8 mouse cellular contexts compared by ENCODE assay signal in genomic region chr15:81856030-81856790, GRCm38 (mm10). TPM values are rescaled to one million over a fixed set of nuclear protein-coding genes. Genes with fewer than 3 reads are reported as not detected.
DNase-seq lines count a peak whose midpoint lies in the region; ATAC-seq and TF ChIP-seq lines count a peak whose summit lies in the region.

No protein-coding gene starts in this region.

- no peaks in the 10 kb centered on the region for H3K27me3 ChIP-seq in forebrain, embryonic 11.5 days (ENCODE audit: control insufficient read depth, insufficient read depth, low read length)
- no peaks in the 10 kb centered on the region for H3K27me3 ChIP-seq in heart, embryonic 16.5 days (ENCODE audit: control insufficient read depth, insufficient read depth, low read length)
- no peaks in the 10 kb centered on the region for H3K27me3 ChIP-seq in liver, postnatal 0 days (ENCODE audit: insufficient read depth, low read length)
- H3K27me3 ChIP-seq in neural tube, embryonic 14.5 days (ENCODE audit: control insufficient read depth, insufficient read depth, low read length) = no peaks in the 10 kb centered on the region
- H3K27me3 ChIP-seq in testis, adult 2 months (ENCODE audit: control insufficient read depth, insufficient read depth, low read length) = no peaks in the 10 kb centered on the region

- TF ChIP-seq EP300 in liver, postnatal 0 days (IDR thresholded peaks at IDR 0.05; ENCODE audit: low read depth) = peak; percentile 37; the same call in 1 of the 2 replicates

- H3K4me1 ChIP-seq in forebrain, embryonic 11.5 days (replicated peaks; ENCODE audit: control insufficient read depth, insufficient read depth, low read length) = peaks cover 5% of the 10 kb centered on the region; the same call in 1 of the 2 replicates
- H3K4me1 ChIP-seq in heart, embryonic 16.5 days (ENCODE audit: control insufficient read depth, insufficient read depth, low read length) = peaks cover 14% of the 10 kb centered on the region
- H3K4me1 ChIP-seq in liver, postnatal 0 days (ENCODE audit: insufficient read depth) = peaks cover 22% of the 10 kb centered on the region
- peaks cover 11% of the 10 kb centered on the region; the same call in 1 of the 2 replicates for H3K4me1 ChIP-seq in neural tube, embryonic 14.5 days (ENCODE audit: control insufficient read depth, insufficient read depth, low read length)
- H3K4me1 ChIP-seq in testis, adult 2 months (ENCODE audit: control insufficient read depth, insufficient read depth, low read length) = peaks cover 29% of the 10 kb centered on the region

- no peaks in the 10 kb centered on the region for H3K36me3 ChIP-seq in forebrain, embryonic 11.5 days (ENCODE audit: control insufficient read depth, insufficient read depth, low read length)
- H3K36me3 ChIP-seq in heart, embryonic 16.5 days (ENCODE audit: control insufficient read depth, insufficient read depth) = peaks cover 9% of the 10 kb centered on the region
- peaks cover 12% of the 10 kb centered on the region for H3K36me3 ChIP-seq in liver, postnatal 0 days (replicated peaks; ENCODE audit: insufficient read depth, low read length)
- peaks cover 6% of the 10 kb centered on the region for H3K36me3 ChIP-seq in neural tube, embryonic 14.5 days (ENCODE audit: control insufficient read depth, insufficient read depth, low read length)
- H3K36me3 ChIP-seq in testis, adult 2 months (ENCODE audit: control insufficient read depth, insufficient read depth, low read length) = no peaks in the 10 kb centered on the region

- H3K9me3 ChIP-seq in forebrain, embryonic 11.5 days (ENCODE audit: control insufficient read depth, low read length) = no peaks in the 10 kb centered on the region
- no peaks in the 10 kb centered on the region for H3K9me3 ChIP-seq in heart, embryonic 16.5 days (replicated peaks; ENCODE audit: control insufficient read depth, low read length)
- no peaks in the 10 kb centered on the region for H3K9me3 ChIP-seq in liver, postnatal 0 days (ENCODE audit: low read length)
- no peaks in the 10 kb centered on the region for H3K9me3 ChIP-seq in neural tube, embryonic 14.5 days (ENCODE audit: control insufficient read depth, low read length)

- 0 out of 2 replicates have a peak, but pooled peaks have one; percentile 27 for TF ChIP-seq POLR2A in testis, adult 2 months (IDR thresholded peaks at IDR 0.05; ENCODE audit: control insufficient read depth, low read depth, low read length)

- ATAC-seq in forebrain, embryonic 11.5 days (replicated peaks; ENCODE audit: low FRiP score) = peak; percentile 90
- ATAC-seq in heart, embryonic 16.5 days (replicated peaks; ENCODE audit: extremely low read depth, insufficient read depth, low FRiP score) = peak; percentile 78
- peak; percentile 75 for ATAC-seq in liver, postnatal 0 days
- peak; percentile 91 for ATAC-seq in neural tube, embryonic 14.5 days (ENCODE audit: low read depth)

- H3K4me2 ChIP-seq in forebrain, embryonic 11.5 days (ENCODE audit: low read depth, low read length, severe bottlenecking) = peak overlapping the region; percentile 93
- peak overlapping the region; percentile 89 for H3K4me2 ChIP-seq in heart, embryonic 16.5 days (ENCODE audit: low read depth, low read length)
- peak overlapping the region; percentile 89 for H3K4me2 ChIP-seq in liver, postnatal 0 days (ENCODE audit: low read depth, low read length)
- H3K4me2 ChIP-seq in neural tube, embryonic 14.5 days (ENCODE audit: low read depth, low read length) = peak overlapping the region; percentile 98

- DNase-seq in ES-CJ7 (ENCODE audit: low read depth, low spot score) = peak; percentile 96
- peak; percentile 86 for DNase-seq in c-Kit-positive CD71-positive TER-119-negative erythroid progenitor cells, embryonic 14.5 days (ENCODE audit: low read depth)
- DNase-seq in forebrain, embryonic 11.5 days (ENCODE audit: low spot score) = peak; percentile 93
- peak; percentile 92 to 96 for DNase-seq in kidney, postnatal 25 days
- DNase-seq in liver, postnatal 0 days = peak; percentile 87

- under 1% methylated on average over 28 of the region's 28 CpGs for WGBS in forebrain, embryonic 11.5 days
- WGBS in heart, embryonic 16.5 days = under 1% methylated on average over 28 of the region's 28 CpGs
- WGBS in liver, postnatal 0 days (ENCODE audit: insufficient replicate concordance) = under 1% methylated on average over 28 of the region's 28 CpGs
- under 1% methylated on average over 28 of the region's 28 CpGs for WGBS in neural tube, embryonic 14.5 days

- H3K27ac ChIP-seq in forebrain, embryonic 11.5 days (ENCODE audit: low read depth, low read length) = peak overlapping the region; percentile 50; the same call in 1 of the 2 replicates
- H3K27ac ChIP-seq in heart, embryonic 16.5 days (ENCODE audit: low read length) = peak overlapping the region; percentile 99
- peak overlapping the region; percentile 97 for H3K27ac ChIP-seq in liver, postnatal 0 days (ENCODE audit: low read depth)
- H3K27ac ChIP-seq in neural tube, embryonic 14.5 days (ENCODE audit: low read depth, low read length) = peak overlapping the region; percentile 67
- H3K27ac ChIP-seq in testis, adult 2 months (ENCODE audit: control insufficient read depth, insufficient read depth, low read depth, low read length) = peak overlapping the region; percentile 56

- peak overlapping the region; percentile 73 for H3K4me3 ChIP-seq in forebrain, embryonic 11.5 days (ENCODE audit: low read depth, low read length)
- H3K4me3 ChIP-seq in heart, embryonic 16.5 days (ENCODE audit: low read length) = peak overlapping the region; percentile 96
- H3K4me3 ChIP-seq in liver, postnatal 0 days (ENCODE audit: low read depth, low read length) = peak overlapping the region; percentile 97
- H3K4me3 ChIP-seq in neural tube, embryonic 14.5 days (ENCODE audit: low read depth, low read length) = peak overlapping the region; percentile 65
- H3K4me3 ChIP-seq in testis, adult 2 months (ENCODE audit: control insufficient read depth, low read depth, low read length) = peak overlapping the region; percentile 93

- TF ChIP-seq CTCF in liver, postnatal 0 days (IDR thresholded peaks at IDR 0.05; ENCODE audit: low read depth) = no peak
- TF ChIP-seq CTCF in testis, adult 2 months (IDR thresholded peaks at IDR 0.05; ENCODE audit: control insufficient read depth, insufficient read depth, insufficient replicate concordance, low read depth, low read length) = no peak

- peak overlapping the region; percentile 71 for H3K9ac ChIP-seq in forebrain, embryonic 11.5 days (ENCODE audit: low read length)
- peak overlapping the region; percentile 98 for H3K9ac ChIP-seq in heart, embryonic 16.5 days (ENCODE audit: low read length)
- H3K9ac ChIP-seq in liver, postnatal 0 days (replicated peaks) = peak overlapping the region; percentile 93
- H3K9ac ChIP-seq in neural tube, embryonic 14.5 days (replicated peaks; ENCODE audit: low read depth, low read length) = peak overlapping the region; percentile 59

RNA-seq across cellular contexts. Expression of gene Tob2, which starts 2.4 kb away (rescaled TPM):
- polyA plus RNA-seq in forebrain, embryonic 11.5 days (2014; fragmentation: Nextera tagmentation; extraction: Ambion mirVana) = 22.1 and 23.6 TPM in 2 replicates
- 17.5 and 17.8 TPM in 2 replicates for polyA plus RNA-seq in heart, embryonic 16.5 days (2015; fragmentation: Nextera tagmentation; extraction: Ambion mirVana)
- polyA plus RNA-seq in liver, postnatal 0 days (2015; fragmentation: Nextera tagmentation; extraction: Ambion mirVana) = 10.9 and 12.3 TPM in 2 replicates
- 12.4 and 13.4 TPM in 2 replicates for polyA plus RNA-seq in neural tube, embryonic 14.5 days (2014; fragmentation: Nextera tagmentation; extraction: Ambion mirVana)
- polyA plus RNA-seq in testis, adult 2 months (2012; rRNA removed) = 7.3 and 8.0 TPM in 2 replicates

RNA-seq across cellular contexts. Expression of gene Phf5a, which starts 15.5 kb away (rescaled TPM):
- 186 and 216 TPM in 2 replicates for polyA plus RNA-seq in forebrain, embryonic 11.5 days (2014; fragmentation: Nextera tagmentation; extraction: Ambion mirVana)
- polyA plus RNA-seq in heart, embryonic 16.5 days (2015; fragmentation: Nextera tagmentation; extraction: Ambion mirVana) = 98.6 and 103 TPM in 2 replicates
- polyA plus RNA-seq in liver, postnatal 0 days (2015; fragmentation: Nextera tagmentation; extraction: Ambion mirVana) = 61.5 and 63.0 TPM in 2 replicates
- 129 and 138 TPM in 2 replicates for polyA plus RNA-seq in neural tube, embryonic 14.5 days (2014; fragmentation: Nextera tagmentation; extraction: Ambion mirVana)
- 22.2 and 23.5 TPM in 2 replicates for polyA plus RNA-seq in testis, adult 2 months (2012; rRNA removed)

RNA-seq across cellular contexts. Expression of gene Aco2, which starts 15.9 kb away (rescaled TPM):
- 169 and 171 TPM in 2 replicates for polyA plus RNA-seq in forebrain, embryonic 11.5 days (2014; fragmentation: Nextera tagmentation; extraction: Ambion mirVana)
- 769 and 804 TPM in 2 replicates for polyA plus RNA-seq in heart, embryonic 16.5 days (2015; fragmentation: Nextera tagmentation; extraction: Ambion mirVana)
- polyA plus RNA-seq in liver, postnatal 0 days (2015; fragmentation: Nextera tagmentation; extraction: Ambion mirVana) = 86.7 and 87.0 TPM in 2 replicates
- 278 and 281 TPM in 2 replicates for polyA plus RNA-seq in neural tube, embryonic 14.5 days (2014; fragmentation: Nextera tagmentation; extraction: Ambion mirVana)
- polyA plus RNA-seq in testis, adult 2 months (2012; rRNA removed) = 112 and 118 TPM in 2 replicates

RNA-seq across cellular contexts. Expression of gene Tef, which starts 54.0 kb away (rescaled TPM):
- 16.8 and 17.4 TPM in 2 replicates for polyA plus RNA-seq in forebrain, embryonic 11.5 days (2014; fragmentation: Nextera tagmentation; extraction: Ambion mirVana)
- 23.2 and 25.1 TPM in 2 replicates for polyA plus RNA-seq in heart, embryonic 16.5 days (2015; fragmentation: Nextera tagmentation; extraction: Ambion mirVana)
- polyA plus RNA-seq in liver, postnatal 0 days (2015; fragmentation: Nextera tagmentation; extraction: Ambion mirVana) = 14.0 and 16.3 TPM in 2 replicates
- 17.9 and 19.3 TPM in 2 replicates for polyA plus RNA-seq in neural tube, embryonic 14.5 days (2014; fragmentation: Nextera tagmentation; extraction: Ambion mirVana)
- polyA plus RNA-seq in testis, adult 2 months (2012; rRNA removed) = 36.1 and 38.9 TPM in 2 replicates

Comparison
In these comparisons a context has a peak if more than half of its experiments do, and no peak if none do; other contexts are left out.
1. Peak in every context shown above with its lines: DNase-seq, ATAC-seq, H3K4me3 ChIP-seq and H3K27ac ChIP-seq.